Mouse (Mus musculus) ES-Bruce4 (cell line): Measurements from ENCODE around the gene Eprs. TPM values are rescaled to one million over a fixed set of nuclear protein-coding genes. Genes with fewer than 3 reads are reported as not detected.

Experiments used
- H3K27ac ChIP-seq: 2 replicates; pipeline ENCODE4 v1.5.1; 2012; ENCODE audit warnings: low read length, inconsistent platforms; ENCODE audit not compliant: insufficient read depth
- H3K27me3 ChIP-seq: 2 replicates; pipeline ENCODE4 v1.6.1; 2012; ENCODE audit warnings: mild to moderate bottlenecking, low read length, inconsistent platforms; ENCODE audit not compliant: control insufficient read depth, poor library complexity, insufficient read depth, severe bottlenecking
- H3K36me3 ChIP-seq: 2 replicates; pipeline ENCODE4 v1.6.1; 2012; ENCODE audit warnings: inconsistent platforms, mild to moderate bottlenecking, low read length, moderate library complexity; ENCODE audit not compliant: control insufficient read depth, poor library complexity, insufficient read depth, severe bottlenecking
- H3K4me1 ChIP-seq: one replicate; pipeline ENCODE4 v1.8.1; 2011; ENCODE audit warnings: low read length; ENCODE audit not compliant: control insufficient read depth, insufficient read depth
- H3K4me3 ChIP-seq: 2 replicates; pipeline ENCODE4 v1.5.1; 2011; ENCODE audit warnings: low read depth, mild to moderate bottlenecking, low read length
- H3K9ac ChIP-seq: 2 replicates; pipeline ENCODE4 v1.6.1; 2012; ENCODE audit warnings: low read depth, mild to moderate bottlenecking, inconsistent platforms; ENCODE audit not compliant: poor library complexity, severe bottlenecking
- H3K9me3 ChIP-seq: replicated peaks from 2 replicates; pipeline ENCODE4 v1.6.1; 2012; ENCODE audit warnings: mild to moderate bottlenecking, low read length, inconsistent platforms; ENCODE audit not compliant: control insufficient read depth, poor library complexity, insufficient read depth, severe bottlenecking
- CTCF ChIP-seq: IDR thresholded peaks from one replicate; pipeline ENCODE4 v1.8.1; 2011; ENCODE audit warnings: low read depth, low read length
- EP300 ChIP-seq: IDR thresholded peaks from 2 replicates; pipeline ENCODE4 v1.6.1; 2011; ENCODE audit warnings: low read depth, low read length; ENCODE audit not compliant: insufficient read depth
- POLR2A ChIP-seq: IDR thresholded peaks from one replicate; pipeline ENCODE4 v1.8.1; 2011; ENCODE audit warnings: low read length; ENCODE audit not compliant: insufficient read depth
- polyA plus RNA-seq: library from polyadenylated mRNA; stranded (reverse); fragments of >200 nt; gene quantifications from 2 replicates; pipeline ENCODE4 v1.2.4, GENCODE M21; 2011; ENCODE audit warnings: low read depth; ENCODE audit not compliant: missing spikeins, insufficient read depth, insufficient read length

Eprs gene
- polyA plus RNA-seq, 1 experiment, result 189 TPM

DNA sequence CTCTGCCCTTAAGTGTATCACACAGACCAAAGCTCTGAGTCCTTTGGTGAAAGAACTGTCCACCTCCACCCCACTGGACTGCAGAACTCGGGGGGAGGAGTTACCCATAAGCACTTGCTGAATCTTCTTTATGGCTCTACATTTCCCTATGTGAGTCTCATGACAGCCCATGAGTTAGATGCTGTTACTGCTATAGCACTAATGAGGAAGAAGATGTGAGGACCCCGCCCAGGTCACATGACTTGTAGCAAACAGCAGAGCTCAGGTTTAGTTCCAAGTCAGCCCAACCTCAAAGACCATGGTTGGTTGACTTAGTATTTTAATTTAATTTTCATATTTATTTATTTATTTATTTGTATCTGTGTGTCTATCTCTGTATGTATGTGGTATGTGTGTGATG, 86.9 kb downstream of the Eprs start:
- H3K27ac ChIP-seq, result no peak overlapping the region
- TF ChIP-seq EP300 (no peak), POLR2A (no peak), CTCF (no peak)
- H3K36me3 ChIP-seq, result no peaks in the 10 kb centered on the region
- H3K4me1 ChIP-seq, result no peaks in the 10 kb centered on the region
- no peak overlapping the region for H3K4me3 ChIP-seq
- H3K9ac ChIP-seq, result no peak overlapping the region
- H3K27me3 ChIP-seq, result no peaks in the 10 kb centered on the region
- no peaks in the 10 kb centered on the region for H3K9me3 ChIP-seq

DNA sequence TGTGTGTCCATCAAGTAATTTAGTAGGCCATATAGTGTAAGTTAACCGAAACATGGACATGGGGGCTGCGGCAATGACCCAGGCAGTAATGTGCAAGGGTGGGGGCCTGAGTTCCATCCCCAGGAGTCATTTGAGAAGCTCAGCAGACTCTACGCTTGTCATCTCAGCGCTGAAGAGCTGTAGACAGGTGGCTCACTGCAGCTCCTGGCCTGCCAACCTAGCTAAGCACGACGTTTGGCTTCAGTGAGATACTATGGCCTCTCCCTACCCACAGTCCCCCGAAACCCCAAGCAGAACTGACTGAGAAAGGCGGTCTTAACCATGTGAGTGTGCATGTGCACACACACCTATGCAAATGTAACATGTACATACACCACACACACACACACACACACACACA, 88.2 kb downstream of the Eprs start:
- no peak overlapping the region for H3K9ac ChIP-seq
- no peaks in the 10 kb centered on the region for H3K36me3 ChIP-seq
- TF ChIP-seq CTCF (no peak), EP300 (no peak), POLR2A (no peak)
- no peaks in the 10 kb centered on the region for H3K9me3 ChIP-seq
- H3K27ac ChIP-seq, result no peak overlapping the region
- peaks cover 7% of the 10 kb centered on the region; the same call in 1 of the 2 replicates for H3K27me3 ChIP-seq
- no peaks in the 10 kb centered on the region for H3K4me1 ChIP-seq
- H3K4me3 ChIP-seq, result no peak overlapping the region

DNA sequence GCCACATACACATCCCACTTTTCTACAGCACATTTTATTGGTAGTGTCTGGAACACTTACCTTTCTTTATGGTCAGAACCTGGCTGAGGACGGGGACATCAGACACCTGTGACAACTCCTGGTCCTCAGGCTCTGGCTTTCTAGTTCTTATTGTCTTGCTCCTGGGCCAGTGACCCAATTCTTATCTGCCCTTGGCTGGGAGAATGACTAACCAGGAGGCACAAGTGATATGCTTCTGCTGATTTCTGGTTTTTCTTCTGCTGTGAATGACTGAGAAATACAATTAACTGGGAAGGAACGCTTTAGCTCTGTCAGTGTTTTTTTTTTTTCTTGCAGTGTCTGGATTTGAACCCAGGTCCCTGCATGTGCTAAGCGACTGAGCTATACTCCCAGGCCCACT, 88.7 kb downstream of the Eprs start:
- Histone ChIP-seq H3K27me3 (peaks cover 7% of the 10 kb centered on the region; the same call in 1 of the 2 replicates), H3K4me1 (no peaks in the 10 kb centered on the region), H3K36me3 (no peaks in the 10 kb centered on the region), H3K9me3 (no peaks in the 10 kb centered on the region), H3K9ac (no peak overlapping the region), H3K4me3 (no peak overlapping the region), H3K27ac (no peak overlapping the region)
- TF ChIP-seq POLR2A (no peak), EP300 (no peak), CTCF (no peak)

DNA sequence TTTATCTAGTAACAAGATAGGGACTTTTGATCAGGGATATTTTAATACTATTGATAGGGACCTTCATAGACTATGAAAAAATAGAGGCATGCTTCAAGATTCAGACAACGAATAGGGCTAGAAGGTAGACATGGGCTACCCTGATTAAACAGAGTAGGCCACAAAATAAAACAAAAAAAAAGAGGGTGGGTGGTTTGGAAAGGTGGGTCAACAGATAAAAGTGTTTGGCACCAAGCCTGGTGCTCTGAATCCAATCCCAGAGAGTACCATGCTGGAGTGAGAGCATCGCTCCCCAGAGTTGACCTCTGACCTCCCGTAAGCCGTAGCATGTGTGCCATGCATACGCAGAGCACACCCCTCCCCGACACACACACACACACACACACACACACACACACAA, 89.6 kb downstream of the Eprs start:
- Histone ChIP-seq H3K36me3 (no peaks in the 10 kb centered on the region), H3K27ac (no peak overlapping the region), H3K9me3 (no peaks in the 10 kb centered on the region), H3K4me3 (no peak overlapping the region), H3K27me3 (peaks cover 7% of the 10 kb centered on the region; the same call in 1 of the 2 replicates), H3K4me1 (no peaks in the 10 kb centered on the region), H3K9ac (no peak overlapping the region)
- no peak for TF ChIP-seq CTCF

DNA sequence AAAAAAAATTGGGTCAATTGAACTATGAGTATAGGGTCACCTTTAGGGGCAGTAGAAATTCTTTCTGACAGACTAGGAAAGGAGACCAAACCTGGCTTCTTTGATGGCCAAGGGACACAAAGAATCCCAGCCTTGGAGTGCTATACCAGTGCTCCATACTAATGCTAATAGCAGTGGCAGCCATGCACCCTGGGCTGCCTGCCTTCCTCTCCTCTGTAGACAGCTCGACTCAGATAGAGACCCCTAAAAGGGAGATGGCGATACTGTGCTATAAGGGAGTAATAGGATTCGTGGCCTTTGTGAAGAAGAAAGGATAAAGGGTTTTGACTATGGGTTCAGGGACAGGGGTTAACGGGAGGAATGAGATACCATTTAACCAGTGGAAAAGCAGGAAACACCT, 91.3 kb downstream of the Eprs start:
- Histone ChIP-seq H3K9me3 (no peaks in the 10 kb centered on the region), H3K36me3 (no peaks in the 10 kb centered on the region), H3K27ac (no peak overlapping the region), H3K4me1 (no peaks in the 10 kb centered on the region), H3K4me3 (peak overlapping the region; percentile 53), H3K9ac (no peak overlapping the region), H3K27me3 (peaks cover 7% of the 10 kb centered on the region; the same call in 1 of the 2 replicates)
- TF ChIP-seq EP300 (no peak), CTCF (no peak), POLR2A (no peak)

DNA sequence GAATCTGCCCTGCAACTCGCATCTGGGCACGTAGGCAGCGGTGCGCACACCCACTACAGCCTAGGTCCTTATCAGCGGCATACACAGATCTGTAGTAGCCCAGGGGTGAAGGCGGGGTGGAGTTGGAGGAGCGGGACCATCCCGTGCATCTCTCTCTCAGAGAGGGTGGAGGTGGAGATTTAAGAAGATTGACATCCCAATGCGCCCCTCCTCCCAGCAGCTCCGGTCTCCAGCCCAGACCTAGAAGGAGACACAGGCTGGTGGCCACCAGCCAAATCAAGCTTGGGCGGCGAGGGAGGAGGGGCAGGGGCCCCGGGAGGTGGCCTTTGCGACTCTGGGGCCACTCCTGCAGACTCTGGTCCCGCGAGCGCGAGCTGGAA, 91.7 kb downstream of the Eprs start, which contains the start of gene Slc30a10:
TSS of gene Slc30a10 (plus strand) at position 274 of the 380 bp plus-strand sequence.
- no peaks in the 10 kb centered on the region for H3K36me3 ChIP-seq
- no peak within 1 kb of the TSS for H3K27ac ChIP-seq
- no peak for TF ChIP-seq CTCF
- no peak for TF ChIP-seq EP300
- no peak for TF ChIP-seq POLR2A
- H3K4me1 ChIP-seq, result no peaks in the 10 kb centered on the region
- peak within 1 kb of the TSS; percentile 2 for H3K9ac ChIP-seq
- peaks cover 7% of the 10 kb centered on the region; the same call in 1 of the 2 replicates for H3K27me3 ChIP-seq
- peak within 1 kb of the TSS; percentile 53 for H3K4me3 ChIP-seq
- H3K9me3 ChIP-seq, result no peaks in the 10 kb centered on the region
